Mouse (Mus musculus) ovary, postnatal 10 days (tissue): Measurements from ENCODE around the gene Ehd3.
"Not testable (repeated sequence)": the region's sequence is repeated elsewhere in the genome, so short reads cannot be mapped to it uniquely, and the experiment has no call there.

ENCODE experiments used
- DNase-seq: peaks from one replicate; pipeline ENCODE4 v3.0.0; 2022; ENCODE audit warnings: low spot score

Ehd3 gene

GRCm38 (mm10) chr17:73826106-73826505 is 22.2 kb downstream of the Ehd3 start:
- no peak for DNase-seq

GRCm38 (mm10) chr17:73827446-73827845 is 23.5 kb downstream of the Ehd3 start:
- DNase-seq: no peak

- DNase-seq: no peak
These were observed 26.6 kb downstream of the Ehd3 start for GRCm38 (mm10) chr17:73830511-73830910.

GRCm38 (mm10) chr17:73831427-73831826 is 27.5 kb downstream of the Ehd3 start:
- no peak for DNase-seq

- no peak for DNase-seq
These were observed 29.0 kb downstream of the Ehd3 start for GRCm38 (mm10) chr17:73832901-73833300.

- no peak for DNase-seq
These were observed 29.5 kb downstream of the Ehd3 start for GRCm38 (mm10) chr17:73833474-73833873.

GRCm38 (mm10) chr17:73836601-73837000 is 32.7 kb downstream of the Ehd3 start:
- DNase-seq: no peak

- no peak for DNase-seq
These were observed 33.3 kb downstream of the Ehd3 start for GRCm38 (mm10) chr17:73837244-73837643.

GRCm38 (mm10) chr17:73839086-73839835 is 35.3 kb downstream of the Ehd3 start:
- DNase-seq: no peak

- DNase-seq: not testable (repeated sequence)
These were observed 35.9 kb downstream of the Ehd3 start for GRCm38 (mm10) chr17:73839876-73840275.

GRCm38 (mm10) chr17:73842963-73843362 is 39.0 kb downstream of the Ehd3 start:
- DNase-seq: no peak

GRCm38 (mm10) chr17:73845632-73846031 is 41.7 kb downstream of the Ehd3 start:
- no peak for DNase-seq

- no peak for DNase-seq
These were observed 43.5 kb downstream of the Ehd3 start for GRCm38 (mm10) chr17:73847399-73847798.

GRCm38 (mm10) chr17:73853041-73853440 is 49.1 kb downstream of the Ehd3 start:
- no peak for DNase-seq

- no peak for DNase-seq
These were observed 49.8 kb downstream of the Ehd3 start for GRCm38 (mm10) chr17:73853717-73854116.

GRCm38 (mm10) chr17:73869008-73869685 is 65.2 kb downstream of the Ehd3 start:
- no peak for DNase-seq

GRCm38 (mm10) chr17:73870956-73871605 is 67.1 kb downstream of the Ehd3 start:
- no peak for DNase-seq

GRCm38 (mm10) chr17:73875268-73875667 is 71.3 kb downstream of the Ehd3 start:
- no peak for DNase-seq

GRCm38 (mm10) chr17:73875674-73876073 is 71.7 kb downstream of the Ehd3 start:
- no peak for DNase-seq

GRCm38 (mm10) chr17:73879262-73879916 is 75.5 kb downstream of the Ehd3 start:
- DNase-seq: no peak

- DNase-seq: no peak
These were observed 76.4 kb downstream of the Ehd3 start for GRCm38 (mm10) chr17:73880286-73880685.

- DNase-seq: no peak
These were observed 77.4 kb downstream of the Ehd3 start for GRCm38 (mm10) chr17:73881295-73881694.
